Mouse (Mus musculus) monocyte, adult 5-6 weeks (primary cell): ENCODE results near the gene Gstp1. TPM values are rescaled to one million over a fixed set of nuclear protein-coding genes. Genes with fewer than 3 reads are reported as not detected.
A peak's percentile ranks its signal among the peaks of the same experiment; 100 is the strongest.
"Not testable (repeated sequence)": the region's sequence is repeated elsewhere in the genome, so short reads cannot be mapped to it uniquely, and the experiment has no call there.

Experiments used
- ATAC-seq: fragments of 153-309, 156-312 bp; replicated peaks from 2 replicates; pipeline ENCODE4 v1.8.0; 2017; ENCODE audit warnings: mild to moderate bottlenecking; ENCODE audit not compliant: low TSS enrichment, insufficient number of reproducible peaks, severe bottlenecking, poor library complexity, low FRiP score
- total RNA-seq: library from RNA; stranded (forward); fragments of 200-1000, 200-491, 200-594 nt; gene quantifications from 3 replicates; pipeline ENCODE4 v1.2.3, GENCODE M21; 2017

Gstp1 gene
- total RNA-seq, 1 experiment from 2014 or later = 129 TPM

GRCm38 (mm10) chr19:4046866-4047254 is 9.1 kb upstream of the Gstp1 start:
- ATAC-seq = no peak

GRCm38 (mm10) chr19:4045966-4046865 is 8.4 kb upstream of the Gstp1 start, which contains the start of gene Gstp2:
Gene Gstp2 (minus strand): TSS chr19:4046023.
- ATAC-seq = peak; percentile 36; the same call in 1 of the 2 replicates

GRCm38 (mm10) chr19:4044109-4044508 is 6.3 kb upstream of the Gstp1 start:
- not testable (repeated sequence) for ATAC-seq

- ATAC-seq = no peak
Observed at GRCm38 (mm10) chr19:4042124-4042523, 4.3 kb upstream of the Gstp1 start.

GRCm38 (mm10) chr19:4041500-4041899 is 3.7 kb upstream of the Gstp1 start:
- not testable (repeated sequence) for ATAC-seq

- ATAC-seq = not testable (repeated sequence)
Observed at GRCm38 (mm10) chr19:4040941-4041340, 3.2 kb upstream of the Gstp1 start.

GRCm38 (mm10) chr19:4037154-4037787 is 514 bp downstream of the Gstp1 start:
- ATAC-seq = not testable (repeated sequence)

GRCm38 (mm10) chr19:4036327-4037045 is 1.3 kb downstream of the Gstp1 start:
- no peak for ATAC-seq

- no peak for ATAC-seq
Observed at GRCm38 (mm10) chr19:4033742-4034141, 4.0 kb downstream of the Gstp1 start.

GRCm38 (mm10) chr19:4033298-4033697 is 4.5 kb downstream of the Gstp1 start:
- no peak for ATAC-seq

- no peak for ATAC-seq
Observed at GRCm38 (mm10) chr19:4032668-4033067, 5.1 kb downstream of the Gstp1 start.

GRCm38 (mm10) chr19:4027576-4027975 is 10.2 kb downstream of the Gstp1 start:
- ATAC-seq = no peak

- no peak for ATAC-seq
Observed at GRCm38 (mm10) chr19:4023185-4023584, 14.6 kb downstream of the Gstp1 start.

- peak; percentile 83 for ATAC-seq
Observed at GRCm38 (mm10) chr19:4018743-4019583, 18.8 kb downstream of the Gstp1 start.

GRCm38 (mm10) chr19:4017921-4018587 is 19.7 kb downstream of the Gstp1 start:
- no peak for ATAC-seq

- ATAC-seq = no peak
Observed at GRCm38 (mm10) chr19:4015635-4016034, 22.1 kb downstream of the Gstp1 start.

GRCm38 (mm10) chr19:4014802-4015201 is 23.0 kb downstream of the Gstp1 start:
- no peak for ATAC-seq

- ATAC-seq = peak; percentile 8; the same call in 1 of the 2 replicates
Observed at GRCm38 (mm10) chr19:4013066-4013465, 24.7 kb downstream of the Gstp1 start.
